Mouse (Mus musculus): ENCODE measurements at regions not wholly inside any gene's neighbourhood (a gene's known extent, or its start where the extent isn't known, plus 50 kb on each side); places are given as distances from the start of the nearest gene placed in this dataset.
"Not testable (repeated sequence)": the region's sequence is repeated elsewhere in the genome, so short reads cannot be mapped to it uniquely, and the experiment has no call there.

DNA sequence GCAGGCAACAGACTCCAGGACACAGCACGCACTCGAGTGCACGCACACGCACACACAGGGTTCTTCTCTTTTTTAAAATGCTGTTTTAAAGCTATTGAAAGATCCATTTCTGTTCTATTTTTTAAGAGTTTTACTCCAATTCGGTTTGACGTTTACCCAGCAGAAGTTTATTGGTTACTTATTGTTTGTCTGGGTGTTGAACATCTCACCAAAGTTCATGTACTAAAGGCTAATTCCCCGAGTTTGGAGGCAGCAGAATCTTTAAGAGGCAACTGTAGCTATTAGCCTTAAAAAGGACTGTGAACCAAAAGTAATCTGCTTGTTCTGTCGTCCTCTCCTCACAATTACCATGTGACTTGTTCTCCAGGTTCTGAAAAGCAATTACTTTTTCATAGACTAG is 263.0 kb upstream of the Nfia start:
- DNase-seq (ENCODE audit: low spot score): no peak

DNA sequence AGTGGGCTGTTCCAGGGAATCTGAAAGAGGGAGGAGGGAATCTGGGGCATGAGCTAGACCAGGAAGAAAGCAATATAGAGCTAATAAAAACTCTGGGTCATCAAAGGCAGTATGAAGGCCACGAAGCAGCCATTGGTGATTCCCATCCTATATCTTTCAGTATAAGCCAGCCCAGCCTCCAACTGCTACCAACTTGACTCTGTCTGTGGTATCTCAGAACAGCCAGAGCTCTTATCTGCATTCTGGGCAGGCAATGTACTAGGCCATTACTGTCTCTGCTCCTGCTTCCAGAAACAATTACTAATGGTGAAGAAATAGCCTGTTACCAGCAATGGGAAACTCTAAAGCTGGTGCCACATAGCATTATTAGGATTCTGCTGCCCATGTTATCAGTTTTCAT is 266.8 kb upstream of the Nfia start:
- DNase-seq (ENCODE audit: low spot score): no peak

DNA sequence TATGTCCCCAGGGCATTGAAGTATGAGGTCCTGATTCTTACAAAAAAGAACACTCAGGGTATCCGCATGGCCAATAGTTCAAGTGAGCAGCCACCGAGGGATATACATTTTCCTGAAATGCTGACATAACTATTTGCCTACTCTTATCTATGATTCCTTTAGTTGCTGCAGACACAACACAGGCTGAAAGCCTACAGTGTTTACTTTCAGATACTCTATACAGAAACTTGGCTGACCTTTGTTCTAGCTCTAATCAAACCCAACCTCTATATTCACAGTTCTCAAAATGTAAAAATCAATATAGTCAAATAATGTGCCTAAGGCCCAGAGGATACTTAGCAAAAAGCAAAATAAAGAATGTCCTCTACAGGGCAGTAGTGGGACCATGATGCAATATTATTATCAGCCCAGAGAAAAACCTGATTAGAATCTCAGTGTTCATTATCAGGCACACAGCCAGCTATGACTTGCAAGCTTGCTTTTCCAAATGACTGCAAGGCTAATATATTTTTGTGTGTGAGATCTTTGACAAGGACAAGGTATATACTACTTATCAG is 281.2 kb upstream of the Nfia start:
- no peak for DNase-seq (ENCODE audit: low spot score)

DNA sequence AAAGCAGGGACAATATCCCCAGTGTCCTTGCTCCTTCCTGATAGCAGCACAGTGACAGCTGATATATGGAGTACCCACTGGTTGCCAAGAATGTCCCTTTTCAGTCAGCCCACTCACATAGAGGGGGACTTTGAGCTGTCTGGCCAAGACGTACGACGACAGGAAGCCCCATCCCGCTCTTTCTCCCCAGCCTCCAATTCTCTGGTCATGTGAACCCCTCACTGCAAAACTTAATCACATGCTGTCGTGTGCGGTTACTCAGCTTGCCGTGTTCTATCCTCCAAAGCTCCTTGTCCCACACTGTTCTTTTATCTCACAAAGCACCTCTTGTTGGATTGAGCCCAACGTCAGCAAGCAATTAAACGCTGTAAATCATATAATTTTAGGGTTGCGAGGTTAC is 286.2 kb upstream of the Nfia start:
- DNase-seq (ENCODE audit: low spot score): no peak

DNA sequence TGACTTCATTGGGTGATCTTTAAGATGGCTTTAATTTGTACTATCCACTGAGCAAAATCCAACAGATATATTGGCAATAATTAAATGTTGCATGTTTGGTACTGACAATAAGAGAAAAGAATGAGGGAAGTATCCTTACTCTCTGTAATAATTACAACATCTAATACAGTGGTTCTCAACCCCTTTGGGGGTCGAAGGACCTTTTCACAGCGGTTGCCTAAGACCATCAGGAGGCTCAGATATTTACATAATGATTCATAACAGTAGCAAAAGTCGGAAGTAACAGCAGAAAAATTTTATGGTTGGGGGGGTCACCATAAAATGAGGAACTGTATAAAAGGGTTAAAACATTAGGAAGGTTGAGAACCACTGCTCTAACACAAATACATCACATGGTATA is 287.3 kb upstream of the Nfia start:
- DNase-seq (ENCODE audit: low spot score): no peak

DNA sequence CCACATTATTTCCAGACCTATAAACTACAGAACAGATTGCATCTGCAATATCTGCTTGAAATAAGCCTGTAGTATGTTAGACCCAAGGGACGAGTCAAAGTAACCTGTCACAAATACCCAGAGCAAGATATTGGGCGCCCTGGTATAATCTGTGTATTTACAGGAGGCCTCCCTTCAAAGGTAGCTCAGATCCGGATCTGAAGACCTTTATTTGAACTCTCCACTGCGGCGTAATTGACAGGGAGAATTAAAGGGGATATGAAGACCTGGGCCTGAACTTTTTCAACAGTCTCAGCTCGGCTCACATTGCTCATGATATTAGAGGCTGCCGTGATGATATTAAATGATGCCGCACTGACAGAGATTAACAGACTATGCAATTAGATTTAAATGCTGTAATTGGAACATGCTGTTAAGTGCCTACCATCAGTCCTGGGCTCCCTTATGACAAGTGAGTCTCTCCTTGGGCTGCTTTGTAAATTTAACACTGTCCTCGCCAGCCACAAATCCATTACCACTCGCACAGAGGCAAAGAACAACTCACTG is 289.8 kb upstream of the Nfia start:
- no peak for DNase-seq (ENCODE audit: low spot score)

DNA sequence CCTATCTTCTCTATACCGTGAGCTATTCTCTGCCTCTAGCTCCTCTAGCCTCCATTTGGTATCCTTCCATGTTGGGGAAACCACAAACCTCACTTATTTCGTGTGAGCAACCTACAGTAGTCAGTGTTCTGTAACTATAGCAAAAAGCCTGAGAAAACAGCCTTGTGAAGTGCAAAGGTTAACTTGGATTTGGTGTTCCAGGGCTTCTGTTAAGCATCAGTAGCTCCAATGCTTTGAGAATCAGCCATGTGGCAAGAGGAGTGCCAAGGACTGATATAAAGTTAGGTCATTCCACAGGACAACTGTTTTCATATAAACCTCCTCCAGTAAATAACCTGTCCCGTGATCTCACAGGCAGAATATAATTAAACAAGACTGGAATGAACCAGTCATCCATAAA is 290.7 kb upstream of the Nfia start:
- DNase-seq (ENCODE audit: low spot score): no peak

DNA sequence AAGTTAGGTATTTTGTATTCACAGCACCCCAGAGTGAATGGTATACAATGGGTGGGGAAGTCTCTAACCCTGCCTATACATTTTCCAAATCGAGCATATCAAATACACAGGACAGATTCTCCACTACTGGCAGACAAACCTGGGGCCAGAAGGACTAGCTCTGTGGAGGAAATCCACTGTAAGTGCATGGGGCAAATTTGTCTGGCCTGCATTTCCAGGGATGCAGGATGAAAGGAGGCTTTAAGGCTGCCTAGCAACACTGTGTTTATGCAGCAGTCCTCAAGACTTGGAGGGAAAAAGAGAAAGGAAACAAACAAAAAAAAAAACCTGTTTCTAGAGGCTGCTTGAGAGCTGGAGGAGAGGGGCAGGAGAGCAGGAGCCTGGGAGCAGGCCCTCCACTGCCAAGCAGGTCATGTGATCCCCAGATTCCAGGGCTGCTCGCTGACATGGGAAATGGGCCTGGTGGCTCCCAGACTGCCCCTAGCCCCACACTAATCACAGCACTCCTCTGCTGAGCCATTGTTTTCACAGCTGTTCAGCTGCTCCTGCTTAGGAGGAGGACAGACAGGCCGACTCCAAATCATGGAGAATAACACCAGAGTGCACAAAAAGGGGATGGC is 293.7 kb upstream of the Gm10192 start:
- peak; percentile 40 for DNase-seq (ENCODE audit: low spot score)

DNA sequence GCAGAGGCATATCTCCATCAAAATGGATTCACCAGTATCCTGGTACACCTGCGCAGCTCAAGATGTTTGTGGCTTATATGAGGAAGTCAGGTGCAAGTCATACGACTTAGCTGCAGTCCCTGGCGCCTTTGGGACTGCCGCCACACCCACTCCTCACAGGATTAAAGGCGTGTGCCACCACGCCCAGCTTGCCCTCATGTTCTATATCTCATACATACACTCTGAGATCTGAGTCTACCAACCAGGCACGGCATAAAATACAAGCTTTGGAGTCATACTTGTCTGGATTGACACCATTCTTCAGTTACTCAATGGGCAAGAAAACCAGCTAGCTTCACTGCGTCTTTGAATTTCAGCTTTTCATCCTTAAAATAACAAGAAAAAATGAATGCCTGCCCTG is 290.5 kb upstream of the Gm10192 start:
- not testable (repeated sequence) for DNase-seq (ENCODE audit: low spot score)

DNA sequence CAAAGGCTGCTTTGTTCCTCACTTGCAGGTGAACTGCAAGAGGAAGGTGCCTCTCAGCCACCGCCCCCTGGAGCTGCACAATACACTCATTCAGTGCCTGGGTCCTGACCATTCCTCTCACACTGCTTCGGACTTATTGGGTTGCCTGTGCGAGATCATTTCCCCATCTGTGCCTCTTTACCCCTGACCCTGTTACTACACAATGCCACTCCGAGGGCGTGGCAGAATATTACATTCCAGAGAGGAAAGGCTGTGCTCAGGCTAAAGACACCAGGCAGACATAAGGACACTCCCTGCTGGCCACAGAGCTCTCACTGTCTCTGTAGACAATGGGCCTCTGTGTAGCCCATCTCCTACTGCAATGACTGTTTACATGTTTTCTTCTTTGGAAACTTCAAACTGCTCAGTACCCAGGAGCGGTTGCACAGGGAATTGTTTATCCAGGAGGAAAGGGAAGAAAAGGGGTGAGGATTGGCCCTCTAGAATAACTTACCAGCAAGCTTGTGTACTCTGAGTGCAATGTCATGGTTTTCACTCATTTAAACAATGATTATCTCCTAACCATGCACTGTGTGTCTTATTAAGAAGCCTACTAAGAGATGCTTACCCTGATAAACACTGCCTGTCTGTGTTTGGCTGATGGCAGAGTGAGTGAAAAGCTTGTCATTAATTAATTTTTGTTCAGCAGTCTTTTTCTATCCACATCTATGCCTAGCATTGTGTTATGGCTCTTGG is 283.1 kb upstream of the Gm10192 start:
- DNase-seq (ENCODE audit: low spot score): no peak

DNA sequence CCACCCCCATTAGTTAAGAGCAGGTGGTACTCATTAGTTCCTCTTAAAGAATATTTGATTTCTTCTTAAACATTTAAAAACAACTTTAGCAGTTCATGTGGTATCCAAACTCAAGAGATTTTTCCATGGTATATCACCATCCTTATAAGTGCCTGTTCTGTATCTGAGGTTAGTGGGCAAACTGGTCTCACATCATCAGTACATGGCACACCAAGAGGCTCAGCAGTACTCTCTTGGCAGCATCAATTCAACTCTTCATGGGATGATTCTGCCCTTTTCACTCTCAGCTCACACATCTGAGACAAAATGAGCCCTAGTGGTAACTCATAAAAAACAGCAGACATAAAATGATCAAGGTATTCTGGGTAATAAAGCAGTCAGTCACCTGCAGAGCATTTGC is 282.6 kb upstream of the Gm10192 start:
- no peak for DNase-seq (ENCODE audit: low spot score)

DNA sequence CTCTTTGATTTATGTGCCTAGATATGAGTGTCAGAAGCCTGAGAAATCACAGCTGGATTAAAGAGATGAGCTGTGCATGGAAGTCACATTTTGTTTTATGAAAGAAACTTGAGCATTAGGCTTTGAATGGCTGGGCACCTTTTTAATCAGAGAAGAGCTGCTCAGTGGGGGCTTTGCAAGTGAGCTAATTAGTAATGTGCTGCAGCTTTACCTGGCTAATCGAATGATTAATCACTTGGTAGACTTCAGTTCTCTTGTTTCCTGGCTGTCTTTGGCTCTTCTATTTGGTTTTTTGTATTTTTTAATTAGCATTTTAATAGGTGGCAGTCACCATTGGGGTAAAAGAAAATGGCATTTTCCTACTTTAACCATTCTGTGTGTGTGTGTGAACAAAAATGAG is 278.2 kb upstream of the Gm10192 start:
- no peak for DNase-seq (ENCODE audit: low spot score)

DNA sequence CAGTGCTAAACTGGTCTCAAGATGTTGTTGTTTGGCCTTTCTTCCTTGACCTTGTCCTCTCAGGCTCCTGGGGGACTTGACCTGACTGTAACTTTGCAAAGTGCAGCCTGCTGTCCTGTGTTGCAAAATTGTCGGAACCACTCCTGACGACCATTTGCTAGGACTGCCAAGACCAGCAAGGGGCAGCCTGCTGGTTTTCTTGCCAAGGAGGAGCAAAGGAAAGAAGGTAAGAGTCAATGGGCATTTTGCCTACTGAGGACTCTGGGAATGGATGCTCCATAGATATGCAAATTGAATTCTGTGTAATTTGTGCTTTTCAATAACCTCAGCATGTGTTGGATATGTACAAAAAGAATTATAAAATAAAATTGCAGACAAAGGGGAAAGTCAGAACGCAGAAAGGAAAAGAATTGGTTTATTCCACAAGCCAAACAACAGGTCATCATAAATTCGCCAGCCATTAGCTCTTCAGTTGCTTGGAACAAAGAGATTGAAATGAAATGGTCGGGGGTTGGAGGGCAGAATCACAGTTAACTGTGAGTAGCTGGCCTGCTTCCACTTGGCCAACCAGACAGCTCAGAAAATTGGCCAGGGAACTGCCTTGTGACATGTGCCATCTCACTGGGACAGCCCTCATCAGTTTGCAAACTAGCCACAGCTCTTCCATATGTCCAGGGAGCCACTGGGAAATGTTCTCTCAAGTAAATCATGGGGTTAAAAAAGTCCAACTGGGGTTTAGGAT is 256.5 kb upstream of the Gm10192 start:
- no peak for DNase-seq (ENCODE audit: low spot score)

DNA sequence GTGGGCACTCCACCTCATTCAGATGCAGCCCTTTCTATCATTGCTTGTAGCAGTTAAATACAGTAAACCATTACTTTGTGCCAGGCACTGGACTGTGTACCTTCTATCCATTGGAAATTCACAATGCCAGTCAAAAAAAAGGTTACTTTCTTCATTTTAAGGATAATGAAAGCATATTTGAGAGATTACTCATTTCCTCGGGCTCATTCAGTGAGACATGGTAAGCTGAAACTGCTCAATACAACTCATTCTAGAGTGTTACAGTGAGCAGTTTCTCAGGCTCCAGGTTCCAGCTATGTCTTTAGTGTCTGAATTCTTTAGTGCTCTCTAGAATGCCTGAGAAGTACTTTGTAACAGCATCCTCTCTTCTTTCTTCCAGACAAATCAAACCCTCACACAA is 249.7 kb upstream of the Gm10192 start:
- no peak for DNase-seq (ENCODE audit: low spot score)

DNA sequence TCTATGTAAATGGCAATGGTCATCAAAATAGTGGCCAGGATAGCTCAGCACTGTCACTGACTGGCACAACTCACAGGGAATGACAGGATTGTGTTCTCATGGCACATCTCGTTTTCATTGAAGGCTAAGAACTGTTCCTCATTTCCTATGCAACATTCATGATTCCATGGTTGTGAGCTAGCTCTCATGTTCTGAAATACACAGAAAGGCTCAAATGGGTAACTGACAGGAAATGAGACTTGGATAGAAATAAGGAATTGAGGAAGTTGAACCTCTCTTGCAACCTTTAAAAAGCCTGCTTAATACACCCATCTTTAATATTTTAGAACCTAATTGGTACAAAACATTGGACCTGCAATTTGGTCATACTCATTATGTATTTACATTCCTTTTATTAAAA is 249.1 kb upstream of the Gm10192 start:
- no peak for DNase-seq (ENCODE audit: low spot score)

DNA sequence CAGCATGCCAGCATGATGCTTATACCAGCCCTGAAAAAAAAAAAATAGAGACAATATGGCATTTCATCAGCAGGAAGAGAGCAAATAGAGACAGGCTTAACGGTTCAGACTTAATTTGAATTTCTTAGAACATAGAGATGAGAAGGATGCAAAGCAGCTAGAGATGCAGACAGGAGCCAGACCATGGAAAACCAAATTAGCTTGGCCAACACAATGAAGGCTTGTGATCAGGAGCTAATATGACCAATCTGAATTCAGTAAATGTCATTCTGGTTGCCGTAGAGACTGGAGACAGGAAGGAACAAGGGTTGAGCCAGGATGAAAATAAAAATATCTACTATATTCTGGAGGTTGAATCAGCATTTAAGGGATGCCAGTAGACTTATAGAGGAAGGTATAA is 248.3 kb upstream of the Gm10192 start:
- DNase-seq (ENCODE audit: low spot score): no peak

DNA sequence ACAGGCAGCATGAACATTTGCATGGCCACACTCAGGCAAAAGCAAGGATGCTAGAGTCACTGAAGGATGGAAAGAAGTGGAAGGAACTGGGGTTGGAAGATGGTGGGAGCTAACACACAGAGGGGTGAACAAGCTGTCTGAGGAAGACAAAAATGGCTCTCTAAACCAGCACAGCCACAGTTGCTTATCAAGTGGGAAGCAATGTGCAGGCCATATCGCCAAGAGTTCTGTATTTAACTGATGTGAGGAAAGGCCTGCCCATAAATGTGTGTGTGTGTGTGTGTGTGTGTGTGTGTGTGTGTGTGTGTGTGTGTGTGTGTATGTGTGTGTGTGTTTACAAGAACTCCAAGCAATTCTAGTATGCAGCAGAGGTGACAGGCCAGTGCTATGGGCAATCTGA is 236.9 kb upstream of the Gm10192 start:
- DNase-seq (ENCODE audit: low spot score): no peak

DNA sequence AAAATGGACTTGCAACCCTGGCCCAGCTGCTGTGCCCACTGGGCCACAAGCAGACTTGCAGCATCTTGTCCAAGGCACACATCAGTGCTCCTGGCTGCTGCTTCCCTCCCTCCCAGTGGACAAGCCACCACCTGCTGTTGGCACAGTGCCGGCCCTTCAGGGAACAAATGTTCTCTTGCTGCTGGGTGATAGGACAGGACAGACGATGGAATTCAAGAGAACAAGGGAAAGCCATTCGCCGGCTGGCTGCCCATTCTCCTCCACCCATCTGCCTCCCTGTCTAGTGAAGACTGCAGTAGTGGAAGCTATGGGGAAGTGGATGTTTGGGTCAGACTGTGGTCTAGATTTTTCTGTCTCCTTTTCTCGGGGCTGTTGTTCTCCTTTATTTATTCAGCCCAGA is 235.7 kb upstream of the Gm10192 start:
- peak; percentile 60 for DNase-seq (ENCODE audit: low spot score)

DNA sequence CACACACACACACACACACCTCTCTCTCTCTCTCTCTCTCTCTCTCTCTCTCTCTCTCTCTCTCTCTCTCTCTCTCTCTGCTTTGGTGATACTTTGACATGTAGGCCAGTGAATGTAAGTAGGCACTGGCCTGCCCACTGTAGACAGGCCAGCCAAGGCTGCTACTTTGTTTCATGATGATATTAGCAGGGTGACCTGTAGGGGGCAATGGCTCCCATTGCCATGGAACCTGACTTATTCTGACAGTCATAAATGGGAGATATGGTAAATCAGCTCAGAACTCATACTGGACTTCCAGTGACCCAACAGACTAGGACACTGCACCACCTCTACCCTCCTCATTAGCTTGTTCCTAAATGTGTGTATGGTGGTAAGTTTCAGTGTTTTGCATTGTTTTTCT is 235.0 kb upstream of the Gm10192 start:
- DNase-seq (ENCODE audit: low spot score): no peak

DNA sequence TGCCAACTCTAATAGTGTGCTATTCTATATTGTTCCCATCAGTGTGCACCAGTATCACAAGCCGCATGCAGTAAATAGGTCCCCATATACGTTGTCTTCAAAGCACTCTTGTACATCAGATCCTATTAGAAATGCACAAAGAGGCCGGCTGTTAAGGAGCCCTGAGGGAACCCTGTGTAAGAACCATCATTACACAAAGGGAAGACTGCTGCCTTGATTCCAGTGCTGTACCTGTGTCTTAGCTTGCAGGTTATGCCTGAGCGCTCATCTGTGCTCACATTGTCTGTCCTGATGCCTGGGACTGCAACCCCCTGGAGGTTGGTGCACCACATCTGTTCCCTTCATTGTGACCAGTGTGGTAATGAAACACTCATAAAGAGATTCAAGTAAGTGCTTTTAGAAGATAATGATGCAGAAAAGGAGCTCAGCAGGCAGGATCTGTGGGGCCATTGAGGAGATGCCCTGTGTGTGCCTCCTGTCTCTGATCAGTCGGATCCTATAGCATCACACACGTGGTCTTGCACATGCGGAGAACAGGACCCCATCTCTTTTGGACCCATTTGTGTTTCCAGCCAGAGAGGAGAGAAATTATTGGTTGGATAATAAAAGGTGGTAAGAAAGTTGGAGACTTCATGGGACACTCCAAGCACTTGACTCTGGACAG is 225.8 kb upstream of the Gm10192 start:
- DNase-seq (ENCODE audit: low spot score): no peak

DNA sequence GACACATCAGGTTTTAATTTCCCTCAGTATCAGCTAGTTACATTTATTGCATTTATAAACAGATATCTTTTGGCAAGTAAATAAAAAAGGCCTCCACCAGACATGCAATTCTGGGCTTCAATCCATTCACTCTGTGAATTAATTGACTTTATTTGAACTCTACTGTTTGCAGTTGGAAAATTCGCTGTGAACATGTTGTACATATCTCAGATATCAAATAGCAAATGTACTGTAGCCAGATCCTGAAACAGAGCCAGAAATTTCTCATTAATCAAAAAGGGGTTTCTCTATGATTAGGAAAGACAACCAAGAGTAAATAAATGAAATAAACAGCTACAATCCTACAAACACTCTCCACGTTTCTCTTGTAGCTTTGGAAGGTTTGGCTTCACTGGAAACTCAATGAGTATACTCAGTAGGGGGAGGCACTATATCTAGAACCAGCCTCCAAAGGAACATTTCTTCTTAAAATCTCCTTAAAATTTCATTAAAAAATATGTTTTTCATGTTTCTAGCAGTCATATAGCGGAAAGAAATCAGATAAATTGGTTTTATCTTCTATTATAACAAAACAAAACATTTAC is 211.8 kb upstream of the Gm10192 start:
- DNase-seq (ENCODE audit: low spot score): no peak

DNA sequence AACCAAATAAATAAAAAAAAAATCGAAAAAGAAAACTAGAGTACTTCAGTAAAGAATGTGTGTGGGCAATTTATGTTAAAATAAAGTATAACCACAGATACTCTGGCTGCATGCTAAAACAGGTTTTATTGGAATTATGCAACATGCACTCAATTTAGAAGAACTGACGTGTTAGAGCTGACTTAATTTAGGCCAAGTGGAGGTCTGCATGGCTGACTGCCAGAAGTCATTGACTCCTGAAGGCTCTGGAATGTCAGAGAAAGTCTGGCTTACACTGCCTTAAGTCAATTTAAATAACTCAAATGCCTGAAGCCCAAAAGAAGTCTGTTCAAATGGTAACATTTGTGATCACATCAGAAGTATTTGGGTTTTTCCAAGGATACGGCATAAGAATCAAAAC is 198.1 kb upstream of the Gm10192 start:
- DNase-seq (ENCODE audit: low spot score): no peak

Measured in testis, postnatal 10 days (tissue).